Mouse (Mus musculus): Measurements from ENCODE around the gene Txndc15.
A peak's percentile ranks its signal among the peaks of the same experiment; 100 is the strongest.
"Not testable (repeated sequence)": the region's sequence is repeated elsewhere in the genome, so short reads cannot be mapped to it uniquely, and the experiment has no call there.

The Txndc15 gene

DNA sequence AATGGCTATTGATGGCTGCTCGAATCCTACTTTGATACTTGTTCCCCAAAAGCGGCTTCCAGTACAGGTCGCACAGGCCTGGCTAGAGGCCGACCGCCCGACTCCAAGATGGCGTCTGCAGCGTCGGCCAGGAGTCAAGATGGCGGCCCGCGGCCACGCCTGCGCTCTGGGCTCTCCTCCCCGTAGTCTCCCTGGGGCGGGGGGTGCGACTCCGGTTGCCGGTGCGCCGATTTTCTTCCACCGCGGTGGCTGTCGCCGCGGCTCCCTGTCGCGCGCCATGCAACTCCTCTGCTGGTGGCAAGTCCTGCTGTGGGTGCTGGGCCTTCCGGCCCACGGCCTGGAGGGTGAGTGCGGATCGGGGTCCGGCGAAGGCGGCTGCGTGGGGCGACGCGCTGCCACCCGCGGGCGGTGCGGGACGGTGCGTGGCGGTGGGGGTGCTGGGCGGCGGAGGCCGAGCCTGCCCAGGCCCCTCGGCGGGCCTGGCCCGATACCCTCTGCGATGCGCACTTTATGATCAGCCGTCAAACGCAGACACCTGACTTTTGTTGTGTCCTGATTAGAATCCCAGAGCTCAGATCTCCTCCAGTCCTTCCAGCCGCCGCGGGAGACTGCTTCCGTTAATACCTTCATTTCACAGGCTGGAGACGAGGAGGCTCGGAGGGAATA is at the start of gene Txndc15:
Gene Txndc15 (plus strand): TSS at position 150 of the 666 bp plus-strand sequence.
- peak; percentile 93 for DNase-seq

DNA sequence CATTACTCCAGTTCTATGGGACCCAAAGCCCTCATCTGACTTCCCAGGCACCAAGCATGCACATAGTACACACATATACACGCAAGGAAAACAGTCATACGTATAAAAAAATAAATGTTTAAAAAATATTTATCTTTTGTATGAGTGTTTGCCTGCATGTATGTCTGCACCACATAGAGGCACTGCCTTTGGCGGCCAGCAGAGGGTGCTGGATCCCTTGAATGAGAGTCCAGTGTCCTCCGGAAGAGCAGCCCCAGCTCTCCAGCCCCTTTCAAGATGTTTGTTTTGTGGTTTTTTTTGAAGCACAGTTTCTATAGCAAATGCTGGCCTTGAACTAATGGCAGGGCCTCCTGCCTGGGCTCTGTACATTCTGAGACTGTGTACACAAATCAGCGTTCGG is 45.9 kb upstream of the Txndc15 start:
- peak; percentile 82 for DNase-seq

DNA sequence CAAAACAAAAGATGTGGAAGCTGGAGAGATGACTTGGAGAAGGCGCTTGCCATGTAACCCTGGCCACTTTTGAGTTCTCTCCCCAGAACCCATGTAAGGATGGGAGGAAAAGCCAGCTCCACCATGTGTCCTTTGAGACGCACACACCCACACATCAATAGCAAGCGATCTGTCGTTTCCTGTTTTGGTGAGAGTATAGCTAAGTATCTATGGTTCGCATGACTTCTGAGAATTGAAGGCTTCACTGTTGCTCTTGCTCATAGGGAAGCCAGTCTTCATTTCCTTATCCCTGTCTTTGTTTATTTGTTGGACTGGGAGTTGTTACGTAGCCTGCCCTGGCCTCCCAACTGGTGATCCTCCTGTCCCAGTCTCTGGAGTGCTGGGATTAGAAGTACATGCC is 41.7 kb upstream of the Txndc15 start:
- no peak for DNase-seq

GRCm38 (mm10) chr13:55677364-55677763 is 37.1 kb upstream of the Txndc15 start:
- no peak for DNase-seq

GRCm38 (mm10) chr13:55682201-55682600 is 32.2 kb upstream of the Txndc15 start:
- DNase-seq: no peak

GRCm38 (mm10) chr13:55683581-55683980 is 30.9 kb upstream of the Txndc15 start:
- DNase-seq: no peak

DNA sequence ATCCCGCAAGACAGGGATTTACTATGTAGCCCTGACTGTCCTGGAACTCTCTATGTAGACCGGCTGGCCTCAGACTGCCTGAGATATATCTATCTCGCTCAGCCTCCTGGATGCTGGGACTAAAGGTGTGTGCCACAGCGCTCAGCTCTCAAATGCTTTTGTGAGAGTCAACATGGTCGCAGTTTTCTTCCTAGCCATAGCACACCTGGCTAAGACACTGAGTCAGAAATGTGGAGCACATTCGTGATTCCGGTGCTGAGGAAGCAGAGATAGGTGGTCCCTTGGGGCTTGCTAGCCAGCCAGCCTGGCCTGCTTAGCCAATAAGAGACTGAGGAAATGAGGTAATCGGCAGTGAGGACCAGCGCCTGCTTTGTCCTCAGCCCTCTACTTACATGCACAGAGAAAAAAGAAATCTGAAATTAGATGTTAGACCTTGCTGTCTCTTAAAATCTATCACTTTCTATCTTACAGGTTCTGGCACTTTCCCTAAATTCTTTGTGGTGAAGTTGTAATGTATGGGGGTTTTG is 28.3 kb upstream of the Txndc15 start:
- no peak for DNase-seq

DNA sequence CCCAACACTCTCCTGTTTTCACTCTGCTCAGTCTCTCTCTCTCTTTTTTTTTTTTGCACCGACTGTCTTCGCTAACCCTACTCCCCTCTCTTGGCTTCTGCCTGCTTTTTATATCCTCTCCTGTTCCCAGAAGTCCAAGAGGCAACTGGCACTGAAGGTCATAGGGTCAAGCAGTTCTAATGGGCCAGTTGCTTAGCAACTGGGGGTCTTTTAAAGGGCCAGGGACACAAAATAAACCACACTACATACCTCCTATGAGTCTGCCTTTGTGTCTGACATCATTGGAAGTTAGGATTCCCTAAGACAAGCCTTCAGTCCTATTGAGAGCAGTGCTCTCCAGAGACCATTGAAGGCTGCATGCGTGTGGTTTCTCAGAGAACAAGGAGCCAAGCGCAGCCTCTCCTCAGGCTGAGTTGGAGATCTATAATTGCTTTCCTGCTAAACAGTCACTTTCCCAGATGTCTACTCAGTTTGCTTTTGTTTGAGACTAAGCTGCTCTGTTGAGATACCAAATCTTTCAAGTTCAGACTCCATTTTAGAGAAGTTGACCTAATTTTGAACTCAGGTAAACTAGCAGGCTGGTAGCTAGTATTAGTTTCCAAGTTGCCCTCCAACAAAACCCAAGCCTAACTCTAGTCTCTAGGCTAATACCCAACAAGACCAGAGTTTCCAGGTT is 26.4 kb upstream of the Txndc15 start:
- no peak for DNase-seq

GRCm38 (mm10) chr13:55692535-55693242 is 21.8 kb upstream of the Txndc15 start, which contains the start of gene B230219D22Rik:
Gene B230219D22Rik (plus strand): TSS chr13:55693124.
- DNase-seq: peak; percentile 93

- peak; percentile 81 for DNase-seq
These were observed 21.2 kb upstream of the Txndc15 start for GRCm38 (mm10) chr13:55693243-55693721.

DNA sequence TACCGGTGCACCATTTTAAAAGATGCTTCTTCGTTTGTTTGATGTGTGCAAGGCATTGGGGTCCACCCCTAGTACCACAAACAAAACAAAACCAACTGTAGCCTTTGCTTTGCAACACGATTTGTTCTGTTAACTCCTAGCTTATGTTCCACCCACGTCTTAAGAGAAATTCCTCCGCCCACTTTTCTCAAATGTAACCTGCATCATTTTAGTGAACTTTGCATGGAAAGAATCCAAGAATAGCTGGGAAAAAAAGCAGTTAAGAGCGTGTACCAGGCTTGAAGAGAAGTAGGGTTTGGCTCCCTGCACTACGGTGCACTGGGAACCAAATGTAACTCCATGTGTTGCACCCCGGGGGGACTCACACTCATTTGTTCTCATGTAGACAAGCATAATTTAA is 20.3 kb upstream of the Txndc15 start:
- DNase-seq: no peak

DNA sequence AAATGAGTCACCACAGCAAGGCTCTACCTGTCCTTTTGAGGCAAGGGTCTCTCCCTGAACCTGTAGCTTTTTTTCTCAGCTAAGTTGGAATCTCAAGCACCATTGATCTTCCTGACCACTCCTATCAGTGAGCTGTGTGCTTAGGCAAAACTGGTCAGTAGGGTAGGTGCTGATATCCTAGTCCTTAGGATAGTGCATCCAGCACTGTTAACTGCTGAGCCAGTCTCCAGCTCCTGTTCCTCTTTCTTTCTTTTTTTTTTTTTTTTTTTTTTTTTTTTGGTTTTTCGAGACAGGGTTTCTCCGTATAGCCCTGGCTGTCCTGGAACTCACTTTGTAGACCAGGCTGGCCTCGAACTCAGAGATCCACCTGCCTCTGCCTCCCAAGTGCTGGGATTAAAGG is 18.5 kb upstream of the Txndc15 start:
- DNase-seq: not testable (repeated sequence)

- no peak for DNase-seq
These were observed 10.1 kb upstream of the Txndc15 start for GRCm38 (mm10) chr13:55704301-55704700.

DNA sequence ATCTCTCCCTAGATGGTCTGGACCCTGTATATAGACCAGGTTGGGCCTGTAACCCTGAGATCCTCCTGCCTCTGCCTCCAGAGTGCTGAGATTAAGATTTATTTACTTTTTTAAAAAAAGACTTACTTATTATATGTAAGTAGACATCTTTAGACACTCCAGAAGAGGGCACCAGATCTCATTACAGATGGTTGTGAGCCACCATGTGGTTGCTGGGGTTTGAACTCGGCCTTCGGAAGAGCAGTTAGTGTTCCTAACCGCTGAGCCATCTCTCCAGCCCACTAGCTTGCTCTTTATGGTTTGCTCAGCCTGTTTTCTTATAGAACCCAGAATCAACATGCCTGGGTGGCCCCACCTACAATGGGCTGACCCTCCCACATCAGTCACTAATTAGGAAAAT is 1.6 kb upstream of the Txndc15 start:
- DNase-seq: no peak

- DNase-seq: no peak
These were observed 690 bp downstream of the Txndc15 start for GRCm38 (mm10) chr13:55715167-55715512.

DNA sequence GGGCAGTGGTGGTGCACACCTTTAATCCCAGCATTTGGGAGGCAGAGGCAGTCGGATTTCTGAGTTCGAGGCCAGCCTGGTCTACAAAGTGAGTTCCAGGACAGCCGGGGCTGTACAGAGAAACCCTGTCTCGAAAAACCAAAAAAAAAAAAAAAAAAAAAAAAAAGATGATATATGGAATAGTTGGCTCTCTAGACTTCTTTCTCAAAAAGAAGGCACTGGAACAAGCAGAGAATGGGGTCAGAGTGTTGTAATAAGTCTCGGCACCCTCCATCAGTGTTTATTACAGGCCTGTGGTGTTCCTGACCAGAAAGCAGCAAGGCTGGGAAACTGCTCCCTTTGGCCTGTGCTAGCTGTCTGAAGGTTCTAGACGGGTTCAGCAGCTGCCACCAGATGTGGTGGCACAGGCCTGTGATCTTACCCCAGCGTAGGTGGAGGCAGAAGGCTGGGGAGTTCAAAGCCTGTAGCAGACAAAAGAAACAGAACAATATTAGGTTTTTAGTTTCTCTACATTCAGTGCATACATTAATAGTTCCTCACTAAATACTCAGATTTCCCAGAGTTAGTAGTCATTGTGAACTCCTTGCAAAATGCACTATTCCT is 1.6 kb downstream of the Txndc15 start:
- DNase-seq: peak; percentile 58

- DNase-seq: no peak
These were observed 7.1 kb downstream of the Txndc15 start for GRCm38 (mm10) chr13:55721516-55721915.

DNA sequence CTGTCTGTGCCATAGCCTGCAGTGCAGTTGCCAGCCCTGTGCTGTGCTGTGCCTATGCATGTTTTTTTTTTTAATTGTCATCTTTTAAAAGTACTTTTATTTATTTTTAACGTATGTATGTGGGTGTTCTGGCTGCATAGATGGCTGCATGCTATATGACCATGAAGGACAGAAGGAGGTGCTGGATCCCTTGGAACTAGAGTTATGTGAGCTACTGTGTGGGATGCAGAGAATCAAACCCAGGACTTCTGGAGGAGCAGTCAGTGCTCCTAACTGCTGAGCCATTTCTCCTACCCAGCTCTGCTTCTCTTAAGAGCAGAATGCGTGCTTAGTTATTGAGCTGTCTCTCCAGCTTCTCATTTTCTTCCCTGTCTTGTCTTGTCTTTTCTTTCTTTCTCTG is 7.5 kb downstream of the Txndc15 start:
- no peak for DNase-seq

GRCm38 (mm10) chr13:55726598-55727119 is 12.2 kb downstream of the Txndc15 start:
- no peak for DNase-seq

DNA sequence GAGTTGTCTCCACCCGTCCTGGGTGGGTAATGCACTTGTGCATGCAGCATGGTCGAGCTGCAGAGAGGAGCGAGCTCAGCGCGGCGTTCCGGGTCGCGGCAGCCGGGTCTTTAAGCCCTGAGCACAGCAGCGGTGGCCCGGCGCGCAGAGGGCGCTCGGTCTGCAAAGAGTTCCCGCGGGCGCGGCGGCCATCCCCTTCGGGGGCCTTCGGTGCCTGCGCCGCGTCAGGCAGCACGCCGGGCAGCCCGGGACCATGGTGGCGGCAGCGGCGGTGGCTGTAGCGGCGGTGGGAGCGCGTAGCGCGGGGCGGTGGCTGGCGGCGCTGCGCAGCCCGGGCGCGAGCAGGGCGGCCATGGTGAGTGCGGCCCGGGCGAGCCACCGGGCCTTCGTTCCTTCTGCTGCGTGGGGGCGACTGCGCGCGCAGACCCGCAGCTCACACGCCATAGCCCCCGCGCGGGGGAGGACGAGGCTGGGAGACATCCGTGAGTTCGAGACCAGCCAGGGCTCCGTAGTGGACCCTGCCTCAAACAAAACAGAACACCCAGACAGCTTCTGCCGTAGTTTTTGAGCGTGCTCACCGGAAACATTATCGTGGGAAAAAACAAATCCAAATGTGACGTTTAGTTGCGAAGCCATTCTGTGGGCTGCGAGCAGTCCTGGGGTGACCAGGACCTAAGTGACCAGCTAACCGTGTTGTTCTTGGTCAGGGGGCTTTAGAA is 12.8 kb downstream of the Txndc15 start, which contains the start of gene Pcbd2:
Gene Pcbd2 (plus strand): TSS at position 249 of the 719 bp plus-strand sequence.
- peak; percentile 92 for DNase-seq

DNA sequence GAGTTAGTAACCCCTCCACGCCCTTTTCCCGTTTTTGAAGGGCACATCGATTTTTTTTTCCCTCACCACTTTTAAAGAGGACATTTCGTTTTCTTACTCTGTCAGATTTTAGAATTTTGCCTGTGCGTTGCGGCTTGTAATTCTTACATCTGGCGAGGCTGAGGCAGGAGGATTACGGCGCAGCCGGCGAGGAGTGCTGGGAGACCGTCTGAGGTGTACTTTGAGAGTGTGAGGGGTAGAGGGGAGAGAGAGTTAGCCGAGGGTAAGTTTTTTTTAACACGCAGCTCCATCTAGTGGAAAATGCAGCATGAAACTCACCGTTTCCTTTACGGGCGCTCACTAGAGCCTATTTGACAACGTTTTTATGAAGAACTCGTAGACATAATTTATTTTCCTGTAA is 13.4 kb downstream of the Txndc15 start:
- peak; percentile 78 for DNase-seq

- DNase-seq: no peak
These were observed 16.3 kb downstream of the Txndc15 start for GRCm38 (mm10) chr13:55730716-55731115.
